Mouse (Mus musculus) left cerebral cortex, postnatal 25 days (tissue): ENCODE measurements around the gene 1700020D05Rik. TPM values are rescaled to one million over a fixed set of nuclear protein-coding genes. Genes with fewer than 3 reads are reported as not detected.

ENCODE experiments used
- DNase-seq, 2 experiments: peaks; one replicate each; pipeline ENCODE4 v3.0.0; 2022; ENCODE audit warnings: low spot score in 2 of 2, mixed read lengths in 1 of 2
- intact Hi-C: fragments of 180-260 bp; cut with DNase I; formaldehyde crosslinking; loops from one replicate; pipeline ENCODE4 v1.15.1; 2025
- total RNA-seq, 2 experiments: library from RNA; stranded (reverse); gene quantifications; 2 replicates each; pipeline ENCODE4 v1.2.3; 2021

Gene 1700020D05Rik
- total RNA-seq: 1 to 10 TPM; 5.1 to 7.7 TPM

GRCm38 (mm10) chr19:5503687-5504086, at the start of gene 1700020D05Rik:
1700020D05Rik (minus strand) TSS chr19:5503787.
- intact Hi-C loops: no loop called here

GRCm38 (mm10) chr19:5547471-5548056, 44.0 kb upstream of the 1700020D05Rik start:
- DNase-seq: no peak
- intact Hi-C loops: no loop called here

More at GRCm38 (mm10) chr19:5503687-5504086, at the start of gene 1700020D05Rik:
- no peak for DNase-seq

- no peak for DNase-seq
These were observed 40.4 kb upstream of the 1700020D05Rik start for GRCm38 (mm10) chr19:5544031-5544430.

GRCm38 (mm10) chr19:5543362-5543761, 39.8 kb upstream of the 1700020D05Rik start:
- intact Hi-C loops: no loop called here
- no peak for DNase-seq

More at GRCm38 (mm10) chr19:5544031-5544430, 40.4 kb upstream of the 1700020D05Rik start:
- intact Hi-C loops: no loop called here

GRCm38 (mm10) chr19:5538786-5539185, 35.2 kb upstream of the 1700020D05Rik start:
- intact Hi-C loops: no loop called here

GRCm38 (mm10) chr19:5532520-5532919, 28.9 kb upstream of the 1700020D05Rik start:
- no peak for DNase-seq
- intact Hi-C loops: loop anchor here (2.0 kb wide), 1 partner anchor 28 kb away; the partner anchor contains the start of gene Ovol1

More at GRCm38 (mm10) chr19:5538786-5539185, 35.2 kb upstream of the 1700020D05Rik start:
- DNase-seq: no peak

GRCm38 (mm10) chr19:5530138-5530524, 26.5 kb upstream of the 1700020D05Rik start:
- intact Hi-C loops: no loop called here
- no peak for DNase-seq

- intact Hi-C loops: loop anchor here (1.0 kb wide), 1 partner anchor 39 kb away; the partner anchor contains the start of gene Ap5b1
- DNase-seq: peak; percentile 89 to 92
These were observed 25.9 kb upstream of the 1700020D05Rik start for GRCm38 (mm10) chr19:5529325-5530137.

- intact Hi-C loops: no loop called here
- no peak for DNase-seq
These were observed 21.6 kb upstream of the 1700020D05Rik start for GRCm38 (mm10) chr19:5525204-5525603.

- DNase-seq: no peak
- intact Hi-C loops: no loop called here
These were observed 15.1 kb upstream of the 1700020D05Rik start for GRCm38 (mm10) chr19:5518721-5519120.

- intact Hi-C loops: no loop called here
- DNase-seq: no peak
These were observed 13.4 kb upstream of the 1700020D05Rik start for GRCm38 (mm10) chr19:5516906-5517505.

- intact Hi-C loops: no loop called here
- no peak for DNase-seq
These were observed 12.5 kb upstream of the 1700020D05Rik start for GRCm38 (mm10) chr19:5515840-5516777.

- DNase-seq: no peak
- intact Hi-C loops: no loop called here
These were observed 9.4 kb upstream of the 1700020D05Rik start for GRCm38 (mm10) chr19:5513005-5513349.

GRCm38 (mm10) chr19:5512091-5513004, 8.8 kb upstream of the 1700020D05Rik start:
- intact Hi-C loops: no loop called here

GRCm38 (mm10) chr19:5511074-5511632, 7.6 kb upstream of the 1700020D05Rik start:
- DNase-seq: no peak
- intact Hi-C loops: loop anchor here (2.0 kb wide), 1 partner anchor 20 kb away; the partner anchor contains the start of gene Cfl1

More at GRCm38 (mm10) chr19:5512091-5513004, 8.8 kb upstream of the 1700020D05Rik start:
- no peak for DNase-seq

- intact Hi-C loops: loop anchor here (2.0 kb wide), 1 partner anchor 20 kb away; the partner anchor contains the start of gene Cfl1
- DNase-seq: peak; percentile 100
These were observed 6.7 kb upstream of the 1700020D05Rik start, which contains the start of gene Snx32 for GRCm38 (mm10) chr19:5510031-5511026. Snx32 (minus strand) TSS chr19:5510538.
